Mouse (Mus musculus) megakaryocyte, embryonic 14.5 days (primary cell): ENCODE measurements around the gene Gstp2.

ENCODE experiments used
- FLI1 ChIP-seq: IDR thresholded peaks from 2 replicates; pipeline ENCODE4 v1.6.1; 2012; ENCODE audit warnings: low read length, inconsistent platforms, mixed read lengths
- GATA1 ChIP-seq: IDR thresholded peaks from 3 replicates; pipeline ENCODE4 v1.6.1; 2012; ENCODE audit warnings: mixed read lengths, low read length, inconsistent platforms, borderline replicate concordance

DNA sequence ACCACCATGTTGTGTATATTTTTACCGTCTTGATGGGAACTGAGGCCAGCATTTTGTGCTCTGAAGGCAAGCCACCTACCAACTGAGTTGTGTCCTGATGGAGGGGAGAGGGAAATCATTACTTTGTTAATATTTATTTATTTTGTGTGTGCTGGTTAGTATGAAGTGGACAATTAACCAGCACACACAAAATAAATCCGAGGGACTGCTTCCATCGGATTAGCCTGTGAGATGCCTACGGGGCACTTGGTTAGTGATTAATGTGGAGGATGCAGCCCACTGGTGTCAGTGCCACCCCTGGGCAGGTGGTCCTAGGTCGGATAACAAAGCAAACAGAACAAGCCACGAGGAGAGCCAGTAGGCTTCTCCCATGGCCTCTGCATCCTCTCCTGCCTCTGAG is 50.9 kb downstream of the Gstp2 start:
- no peak for TF ChIP-seq GATA1
- no peak for TF ChIP-seq FLI1
